8 mouse cellular contexts compared by ENCODE assay signal in genomic region chr13:38527797-38528650, GRCm38 (mm10). TPM values are rescaled to one million over a fixed set of nuclear protein-coding genes. Genes with fewer than 3 reads are reported as not detected.
DNase-seq lines count a peak whose midpoint lies in the region; ATAC-seq lines count a peak whose summit lies in the region.

No protein-coding gene starts in this region.

- peak overlapping the region; percentile 95 for H3K27ac ChIP-seq in intestine, embryonic 15.5 days
- peak overlapping the region; percentile 93 for H3K27ac ChIP-seq in midbrain, embryonic 10.5 days (replicated peaks)

- DNase-seq in adrenal gland, adult 18-20 months (ENCODE audit: low spot score in 2 of 2): peak; percentile 94 to 95
- DNase-seq in embryo, embryonic 11 days: peak; percentile 88
- DNase-seq in gastrocnemius, postnatal 36 days: peak; percentile 81 to 87
- DNase-seq in left cerebral cortex, postnatal 36 days (ENCODE audit: low spot score in 2 of 2): peak; percentile 83
- DNase-seq in midbrain, embryonic 10.5 days (ENCODE audit: low spot score): peak; percentile 86
- peak; percentile 66 to 76 for DNase-seq in right cerebral cortex, postnatal 36 days (ENCODE audit: low spot score in 2 of 2)
- DNase-seq in urinary bladder, postnatal 4 days (ENCODE audit: low spot score in 2 of 2): peak; percentile 81 to 90

- H3K9me3 ChIP-seq in intestine, embryonic 15.5 days: no peaks in the 10 kb centered on the region
- no peaks in the 10 kb centered on the region for H3K9me3 ChIP-seq in midbrain, embryonic 10.5 days (replicated peaks)

- no peaks in the 10 kb centered on the region for H3K27me3 ChIP-seq in intestine, embryonic 15.5 days (replicated peaks)
- H3K27me3 ChIP-seq in midbrain, embryonic 10.5 days (ENCODE audit: low read depth, poor library complexity, severe bottlenecking): 0 out of 2 replicates have a peak, but pooled peaks cover 6% of the 10 kb centered on the region

- WGBS in intestine, embryonic 15.5 days: under 1% methylated on average over 84 of the region's 87 CpGs
- under 1% methylated on average over 86 of the region's 87 CpGs for WGBS in midbrain, embryonic 10.5 days

- 0 out of 2 replicates have a peak, but pooled peaks cover 2% of the 10 kb centered on the region for H3K36me3 ChIP-seq in intestine, embryonic 15.5 days
- peaks cover 5% of the 10 kb centered on the region for H3K36me3 ChIP-seq in midbrain, embryonic 10.5 days

- intact Hi-C loops in gastrocnemius, postnatal 36 days (cut with DNase I): loop anchor here (5.0 kb wide), 1 partner anchor 54 kb away; no protein-coding TSS in a partner anchor
- intact Hi-C loops in left cerebral cortex, postnatal 36 days (cut with DNase I): loop anchor here (5.0 kb wide), 1 partner anchor 186 kb away; no protein-coding TSS in a partner anchor

- ATAC-seq in intestine, embryonic 15.5 days: peak; percentile 95

- H3K4me2 ChIP-seq in intestine, embryonic 15.5 days (replicated peaks): peak overlapping the region; percentile 81

- H3K9ac ChIP-seq in intestine, embryonic 15.5 days: peak overlapping the region; percentile 93

- peak overlapping the region; percentile 98 for H3K4me3 ChIP-seq in intestine, embryonic 15.5 days (replicated peaks)
- peak overlapping the region; percentile 89 for H3K4me3 ChIP-seq in midbrain, embryonic 10.5 days

- peaks cover 20% of the 10 kb centered on the region for H3K4me1 ChIP-seq in intestine, embryonic 15.5 days (replicated peaks)
- H3K4me1 ChIP-seq in midbrain, embryonic 10.5 days: peaks cover 29% of the 10 kb centered on the region

RNA-seq across cellular contexts. Expression of gene Txndc5, which starts 0.6 kb away (rescaled TPM):
- 100 to 1,000 TPM; 106 to 177 TPM for total RNA-seq in adrenal gland, adult 18-20 months (2021)
- 10 to 100 TPM; 24.4 to 26.8 TPM for total RNA-seq in gastrocnemius, postnatal 36 days (2021)
- 245 and 256 TPM in 2 replicates for polyA plus RNA-seq in intestine, embryonic 15.5 days (2015; fragmentation: Nextera tagmentation; extraction: Ambion mirVana)
- total RNA-seq in left cerebral cortex, postnatal 36 days (2021): 10 to 100 TPM; 45.8 to 49.6 TPM
- polyA plus RNA-seq in midbrain, embryonic 10.5 days (2016; fragmentation: Nextera tagmentation; extraction: Ambion mirVana): 131 and 155 TPM in 2 replicates

Comparison
In these comparisons a context has a peak if more than half of its experiments do, and no peak if none do; other contexts are left out.
1. Peak in every context shown above with its lines: DNase-seq, ATAC-seq, H3K4me3 ChIP-seq and H3K27ac ChIP-seq.